Mouse (Mus musculus) gastrocnemius, adult 18-20 months (tissue): ENCODE data around the gene Arhgap18. TPM values are rescaled to one million over a fixed set of nuclear protein-coding genes. Genes with fewer than 3 reads are reported as not detected.

ENCODE experiments used
- DNase-seq: peaks from one replicate; pipeline ENCODE4 v3.0.0; 2021; ENCODE audit warnings: low spot score
- long read RNA-seq, 2 experiments: library from polyadenylated mRNA; stranded (forward); transcript quantifications; one replicate each; pipeline ENCODE4 v2.0.0; 2021
- total RNA-seq, 2 experiments: library from RNA; stranded (reverse); gene quantifications; 2 replicates each; pipeline ENCODE4 v1.2.3; 2021

Gene Arhgap18
- 1 to 10 TPM; 1.8 to 3.0 TPM for total RNA-seq
- long read RNA-seq, experiment 1, partial matches to known transcripts, result 0 of 2 reads
- long read RNA-seq, experiment 1, other reads (novel, unspliced or antisense), result 0 of 2 reads
- long read RNA-seq, experiment 2, partial matches to known transcripts, result 0 of 2 reads
- long read RNA-seq, experiment 2, other reads (novel, unspliced or antisense), result 1 of 2 reads

DNA sequence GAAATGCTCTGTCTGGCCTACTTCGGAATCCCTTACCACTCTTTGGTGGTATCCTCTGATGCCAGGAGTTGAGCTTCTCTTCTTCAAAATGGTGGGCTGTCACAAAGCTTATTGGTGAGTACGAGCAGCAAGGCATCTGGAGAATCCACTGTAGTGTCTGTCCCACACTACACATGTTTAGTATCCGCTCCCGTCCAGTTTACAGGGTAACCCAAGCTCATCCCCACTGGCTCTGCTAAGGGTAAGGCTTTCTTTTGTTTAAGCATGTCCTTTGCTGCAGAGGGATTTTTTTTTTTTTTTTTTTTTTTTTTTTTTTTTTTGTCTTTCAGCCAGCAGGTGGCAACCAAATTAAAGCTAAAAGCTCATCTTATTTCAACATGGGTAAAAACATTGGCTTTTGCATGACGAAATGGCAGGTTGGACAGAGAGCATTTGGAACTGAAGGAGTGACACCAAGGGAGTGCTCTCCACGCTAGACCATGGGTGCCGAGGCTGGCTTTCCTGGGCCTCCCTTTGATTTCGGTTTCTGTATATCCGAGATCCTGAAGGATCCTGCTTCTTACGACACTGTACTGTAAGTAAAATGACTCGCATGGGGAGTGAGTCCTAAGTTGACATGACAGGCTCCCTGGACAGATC is at the start of gene Arhgap18:
Gene Arhgap18 (plus strand): TSS at position 493 of the 639 bp plus-strand sequence.
- DNase-seq, result no peak

DNA sequence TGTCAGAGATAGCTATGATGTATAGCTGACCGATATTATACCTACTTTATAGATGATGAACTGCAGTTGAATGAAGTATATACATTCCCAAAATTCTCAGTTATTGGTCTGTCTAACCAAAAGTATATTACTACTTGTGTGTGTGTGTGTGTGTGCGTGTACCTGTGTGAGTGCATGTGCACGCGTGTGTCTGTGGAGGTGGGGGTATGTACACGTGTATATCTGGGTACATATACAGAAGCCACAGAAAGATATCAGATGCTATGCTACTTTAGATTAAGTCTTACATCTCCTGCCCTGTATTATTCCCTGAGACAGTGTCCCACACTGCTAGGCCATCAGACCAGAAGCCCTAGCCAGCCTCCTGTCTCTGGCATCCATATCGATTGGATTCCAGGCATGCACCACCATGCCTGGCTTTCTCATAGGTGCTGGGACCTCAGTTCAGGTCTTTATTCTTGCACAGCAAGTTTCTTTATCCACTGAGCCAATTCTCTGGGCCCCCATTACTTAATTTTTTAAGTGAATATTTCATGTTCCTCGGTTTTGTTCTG is 42.7 kb upstream of the Arhgap18 start:
- no peak for DNase-seq

DNA sequence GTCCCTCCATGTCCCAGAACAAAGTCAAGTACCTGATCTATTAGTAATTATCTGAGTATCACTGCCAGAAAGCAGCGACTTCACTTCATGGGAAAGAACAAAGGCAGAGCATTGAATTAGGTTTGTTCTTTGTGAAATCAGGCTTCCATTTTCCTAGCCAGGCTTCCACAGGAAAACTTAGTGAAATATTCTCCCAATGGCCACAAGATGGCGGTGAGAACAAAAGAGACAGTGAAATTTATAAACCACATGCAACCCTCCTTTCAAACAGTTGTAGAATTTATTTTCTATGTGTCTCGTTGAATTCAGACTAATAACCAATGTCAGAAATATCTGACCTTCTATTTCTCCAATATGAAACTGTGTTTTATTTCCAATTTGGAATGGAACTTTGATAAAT is 42.2 kb upstream of the Arhgap18 start:
- peak; percentile 45 for DNase-seq

DNA sequence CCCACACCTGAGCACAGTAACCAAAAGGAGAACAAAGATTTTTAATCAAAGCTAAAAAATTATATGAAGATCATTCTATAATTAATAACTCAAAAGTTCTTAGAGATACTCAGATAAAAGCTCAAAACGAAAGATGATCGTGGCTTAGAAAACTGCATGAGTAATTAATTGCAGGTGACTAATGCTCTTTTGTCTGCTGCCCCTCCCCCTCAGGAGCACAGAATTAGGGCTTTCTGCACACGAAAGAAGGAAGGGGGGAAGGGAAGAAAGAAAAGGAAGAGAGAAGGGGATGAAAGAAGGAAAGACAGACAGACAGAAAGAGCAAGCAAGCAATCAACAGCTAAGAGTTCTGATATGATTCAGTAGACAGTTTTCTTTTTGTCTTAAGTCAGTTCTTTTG is 39.2 kb upstream of the Arhgap18 start:
- DNase-seq, result no peak

DNA sequence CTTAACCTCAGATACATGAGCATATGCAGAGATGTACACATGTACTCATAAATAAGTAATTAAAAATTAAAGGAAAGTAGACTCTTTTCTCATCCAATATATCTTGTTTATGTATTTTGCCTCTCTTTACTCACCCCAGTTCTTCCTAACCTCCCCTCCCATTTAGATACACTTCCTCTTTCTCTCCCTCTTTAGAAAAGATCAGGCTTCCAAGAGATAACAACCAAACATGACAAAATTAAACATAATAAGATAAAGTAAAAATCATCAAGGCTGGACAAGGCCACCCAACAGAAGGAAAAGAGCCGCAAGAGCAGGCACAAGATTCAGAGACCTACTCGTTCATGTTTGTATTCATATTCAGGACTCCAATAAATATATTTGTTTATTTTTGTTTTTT is 28.5 kb upstream of the Arhgap18 start:
- DNase-seq, result no peak

DNA sequence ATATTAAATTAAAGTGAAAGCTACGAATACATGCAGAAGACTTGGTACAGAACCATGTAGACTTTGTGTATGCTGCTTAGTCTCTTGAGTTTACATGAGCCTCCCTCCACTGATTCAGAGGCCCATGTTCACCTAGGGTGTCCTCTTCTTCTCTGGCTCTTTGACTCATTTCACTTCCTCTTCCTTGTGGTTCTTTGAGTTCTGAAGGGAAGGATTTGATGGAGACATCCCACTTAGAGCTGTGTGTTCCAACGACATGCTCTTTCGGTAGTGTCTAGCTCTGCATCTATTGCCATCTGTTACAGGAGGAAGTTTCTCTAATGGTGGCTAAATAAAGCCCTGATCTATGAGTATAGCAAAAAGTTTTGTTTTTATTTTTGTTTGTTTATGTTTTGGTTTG is 28.0 kb upstream of the Arhgap18 start:
- DNase-seq, result no peak

DNA sequence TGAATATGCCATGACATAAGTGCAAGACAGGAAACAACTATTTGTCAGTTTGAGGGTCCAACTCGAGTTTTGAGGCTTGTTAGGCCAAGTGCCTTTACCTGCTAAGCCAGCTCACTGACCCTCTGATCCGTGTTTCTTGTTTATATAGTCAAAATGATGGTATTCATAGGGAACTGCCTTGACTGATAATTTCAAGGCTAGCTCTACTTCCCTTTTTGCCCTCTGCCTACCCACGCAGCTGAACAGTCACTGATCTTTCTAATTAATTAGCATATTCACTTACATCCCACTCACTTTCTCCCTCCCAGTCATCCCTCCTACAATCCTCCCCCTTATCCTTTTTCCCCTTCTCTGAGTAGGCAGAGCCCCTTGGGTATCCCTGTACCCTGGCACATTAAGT is 2.4 kb upstream of the Arhgap18 start:
- no peak for DNase-seq

DNA sequence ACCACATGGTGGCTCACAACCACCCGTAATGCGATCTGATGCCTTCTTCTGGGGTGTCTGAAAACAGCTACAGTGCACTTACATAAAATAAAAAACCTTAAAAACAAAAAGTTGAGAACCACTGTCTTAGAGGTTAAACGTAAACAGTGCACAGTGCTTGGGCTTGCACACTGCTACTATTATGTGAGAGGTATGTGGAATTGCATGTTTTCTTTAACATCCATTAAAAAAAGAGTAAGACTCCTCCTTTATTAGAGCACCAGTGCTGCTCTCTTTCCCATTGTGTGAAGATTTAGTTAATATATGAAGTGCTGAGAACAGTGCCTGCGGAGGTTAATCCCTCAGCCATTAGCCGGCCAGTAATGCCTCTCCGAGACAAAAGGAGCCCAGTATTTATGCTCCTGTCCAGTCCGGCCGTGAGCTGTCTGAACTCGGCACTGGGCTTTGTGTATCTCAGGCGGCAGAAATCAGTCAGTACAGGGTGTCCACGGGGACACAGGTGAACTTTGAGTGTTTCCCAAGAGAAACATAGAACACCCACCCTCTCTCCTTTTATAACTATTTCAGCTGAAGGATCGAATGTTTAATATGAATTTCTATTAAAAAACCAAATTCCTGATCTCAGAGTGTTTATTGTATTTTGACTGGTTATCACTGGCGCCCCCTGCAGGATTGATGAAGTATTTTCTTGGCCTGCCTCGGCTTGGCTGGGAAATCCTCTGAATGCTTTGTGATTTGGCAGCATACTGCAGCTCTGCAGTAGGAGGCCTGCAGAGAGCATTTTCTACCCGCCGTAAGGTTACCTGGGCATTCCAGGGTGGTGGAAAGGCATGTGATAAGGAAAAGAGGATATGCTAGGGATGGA is 925 bp upstream of the Arhgap18 start:
- peak; percentile 54 for DNase-seq

DNA sequence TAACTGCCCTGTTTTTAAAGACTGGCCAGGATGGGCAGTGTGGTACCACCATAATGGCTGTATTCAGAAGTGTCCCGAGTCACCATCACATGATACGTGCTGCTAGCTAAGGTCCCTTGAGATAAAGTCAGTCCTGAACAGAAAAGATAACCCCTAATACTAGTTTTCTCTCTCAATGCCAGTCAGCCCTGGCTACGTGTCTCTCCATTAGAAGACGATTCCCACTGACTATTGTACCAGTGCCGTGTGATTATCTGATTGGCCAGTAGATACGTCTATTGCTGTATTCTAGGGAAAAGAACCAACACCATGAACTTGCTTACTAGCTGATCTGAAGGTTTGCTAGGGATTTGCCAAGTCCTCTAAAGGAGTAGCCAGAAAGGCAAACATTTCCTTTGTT is 785 bp downstream of the Arhgap18 start:
- DNase-seq, result no peak

DNA sequence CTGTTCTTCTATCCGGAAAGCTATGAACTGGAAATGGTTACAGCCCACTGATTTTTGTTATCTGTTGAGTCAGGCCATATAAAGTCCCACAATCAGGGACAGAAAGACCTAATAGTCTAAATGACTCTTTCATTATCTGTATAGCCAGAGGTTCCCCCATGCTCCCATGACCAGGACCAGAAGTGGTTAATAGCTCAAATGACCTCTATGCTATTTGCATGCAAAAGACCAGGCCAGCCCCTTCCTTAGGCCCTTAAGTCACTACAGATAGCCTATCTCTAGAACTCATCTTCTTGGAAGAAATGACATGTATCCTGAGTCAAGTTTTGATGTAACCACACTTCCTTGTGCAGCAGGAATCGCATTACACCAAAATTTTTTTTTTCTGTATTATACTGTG is 4.0 kb downstream of the Arhgap18 start:
- no peak for DNase-seq

DNA sequence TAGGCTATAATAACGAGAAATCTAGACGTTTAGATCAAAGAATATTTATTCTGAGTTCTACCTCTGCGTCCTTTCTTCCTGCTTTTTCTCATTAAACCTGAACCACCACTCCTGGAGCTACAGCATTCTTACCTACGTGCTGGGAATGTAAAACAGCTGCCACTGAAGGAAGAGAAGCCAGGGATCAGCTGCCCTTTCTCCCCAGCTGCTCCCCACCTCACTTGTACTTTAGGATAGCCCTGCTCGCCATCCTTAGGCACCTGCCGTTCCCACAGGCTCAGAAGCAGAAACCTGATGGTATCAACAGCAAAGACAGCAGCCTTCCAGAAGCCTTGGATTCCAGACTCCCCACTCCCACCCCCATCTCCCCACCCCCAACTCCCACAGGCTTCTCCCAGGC is 6.2 kb downstream of the Arhgap18 start:
- DNase-seq, result no peak

DNA sequence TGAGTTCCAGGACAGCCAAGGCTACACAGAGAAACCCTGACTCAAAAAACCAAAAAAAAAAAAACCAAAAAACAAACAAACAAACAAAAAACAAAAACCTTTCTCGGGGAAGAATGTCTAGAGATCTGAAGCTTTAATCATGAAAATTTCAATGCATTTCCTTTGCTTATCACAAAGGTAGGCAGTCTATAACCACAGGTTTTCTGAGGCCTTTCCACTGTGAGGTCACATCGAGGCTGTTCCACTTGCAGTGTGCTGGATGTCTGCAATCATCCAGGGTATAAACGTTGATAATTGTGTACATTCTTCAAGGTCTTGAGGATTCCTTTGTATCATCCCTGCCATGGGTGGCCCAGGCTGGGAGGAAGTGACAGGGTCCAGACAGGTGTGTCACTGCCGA is 7.9 kb downstream of the Arhgap18 start:
- DNase-seq, result no peak

DNA sequence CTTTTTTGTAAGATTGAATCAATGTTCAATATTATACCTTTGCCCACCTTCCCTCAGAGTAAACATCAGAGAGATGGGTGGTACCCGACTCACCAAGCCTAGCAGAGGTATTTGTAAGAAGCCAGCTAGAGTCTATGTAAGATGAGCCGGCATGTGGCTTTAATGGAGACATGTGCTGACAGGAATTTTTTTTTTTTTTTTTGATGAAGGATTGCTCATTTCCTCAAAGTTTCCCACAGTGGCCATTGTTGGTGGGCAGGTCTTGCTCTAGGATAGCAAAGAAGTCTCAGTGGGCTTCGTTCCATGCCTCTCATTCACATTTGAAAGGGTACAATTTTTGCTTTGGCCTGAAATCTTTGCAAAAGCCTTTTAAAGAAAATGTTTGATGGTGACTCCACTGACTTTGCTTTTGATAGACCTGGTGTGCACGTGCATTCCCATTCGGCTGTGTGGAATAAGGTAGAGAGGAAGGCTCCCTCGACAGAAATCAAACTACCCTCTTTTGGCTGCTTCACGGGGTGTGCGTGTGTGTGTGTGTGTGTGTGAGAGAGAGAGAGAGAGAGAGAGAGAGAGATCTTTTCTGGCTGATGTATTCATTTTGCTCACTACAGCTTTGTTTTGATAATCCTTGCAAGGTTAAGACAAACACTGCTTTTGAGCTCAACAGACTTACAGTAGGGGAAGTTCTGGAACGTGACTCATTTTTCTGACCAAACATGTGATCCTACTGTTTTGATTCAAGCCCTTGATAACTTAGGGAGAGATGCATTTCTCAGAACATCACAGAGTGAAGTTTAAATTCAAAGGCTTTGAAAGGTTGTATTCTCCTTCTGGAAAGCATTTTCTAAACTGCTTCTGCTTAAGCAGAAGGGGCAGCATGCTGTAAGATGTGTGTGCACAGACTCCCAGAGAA is 9.0 kb downstream of the Arhgap18 start:
- no peak for DNase-seq

DNA sequence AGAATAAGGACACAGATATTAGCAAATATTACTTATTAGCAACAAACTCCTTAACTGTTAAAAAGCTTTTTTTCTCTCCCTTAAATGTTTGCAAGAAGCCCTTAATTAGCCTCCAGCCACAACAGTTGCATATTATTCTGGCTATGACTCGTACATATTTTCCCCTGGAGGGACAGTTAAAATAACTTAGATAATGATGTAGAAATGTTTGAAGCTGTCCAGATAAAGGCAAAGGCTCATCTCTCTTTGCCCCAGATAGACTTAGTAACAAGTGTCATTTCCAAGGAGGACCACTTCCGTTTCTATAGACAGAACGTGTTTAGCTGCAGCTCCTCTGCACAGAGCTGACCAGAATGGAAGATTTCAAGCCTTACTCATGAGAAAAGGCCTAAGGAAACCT is 14.0 kb downstream of the Arhgap18 start:
- no peak for DNase-seq

DNA sequence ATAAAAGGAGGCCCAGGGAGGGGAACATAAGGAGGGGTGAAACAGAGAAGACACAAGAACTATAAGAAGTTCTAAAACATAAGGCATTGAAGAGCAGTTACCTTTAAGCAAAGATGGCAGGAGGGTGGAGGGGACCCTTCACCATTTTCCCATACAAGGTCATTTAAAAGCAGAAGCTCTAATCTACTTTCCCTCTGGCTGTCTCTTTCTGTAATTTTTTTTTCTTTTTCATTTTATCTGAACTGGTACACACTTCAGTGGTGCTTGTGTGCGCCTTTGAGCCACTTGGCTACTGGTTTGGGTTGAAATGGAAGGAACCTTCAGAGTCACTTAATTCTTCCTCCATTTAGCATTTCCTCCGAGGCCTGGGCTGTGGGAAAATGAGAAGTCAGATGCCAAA is 15.7 kb downstream of the Arhgap18 start:
- no peak for DNase-seq

DNA sequence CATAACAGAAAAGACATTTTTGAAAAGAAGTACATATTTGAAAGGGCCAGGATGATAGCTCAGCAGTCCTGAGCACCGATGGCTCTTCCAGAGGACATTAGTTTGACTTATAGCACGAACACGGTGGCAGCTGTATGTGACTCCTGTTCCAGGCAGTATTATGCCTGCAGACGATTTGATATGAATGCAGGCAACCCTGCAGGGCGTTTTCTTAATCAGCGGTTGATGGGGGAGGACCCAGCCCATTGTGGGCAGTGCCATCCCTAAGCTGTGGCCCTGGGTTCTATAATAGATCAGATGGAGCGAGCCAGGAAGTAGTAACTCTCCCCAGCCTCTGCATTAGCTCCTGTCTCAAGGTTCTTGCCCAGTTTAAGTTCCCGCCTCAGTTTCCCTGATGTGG is 16.8 kb downstream of the Arhgap18 start:
- no peak for DNase-seq

DNA sequence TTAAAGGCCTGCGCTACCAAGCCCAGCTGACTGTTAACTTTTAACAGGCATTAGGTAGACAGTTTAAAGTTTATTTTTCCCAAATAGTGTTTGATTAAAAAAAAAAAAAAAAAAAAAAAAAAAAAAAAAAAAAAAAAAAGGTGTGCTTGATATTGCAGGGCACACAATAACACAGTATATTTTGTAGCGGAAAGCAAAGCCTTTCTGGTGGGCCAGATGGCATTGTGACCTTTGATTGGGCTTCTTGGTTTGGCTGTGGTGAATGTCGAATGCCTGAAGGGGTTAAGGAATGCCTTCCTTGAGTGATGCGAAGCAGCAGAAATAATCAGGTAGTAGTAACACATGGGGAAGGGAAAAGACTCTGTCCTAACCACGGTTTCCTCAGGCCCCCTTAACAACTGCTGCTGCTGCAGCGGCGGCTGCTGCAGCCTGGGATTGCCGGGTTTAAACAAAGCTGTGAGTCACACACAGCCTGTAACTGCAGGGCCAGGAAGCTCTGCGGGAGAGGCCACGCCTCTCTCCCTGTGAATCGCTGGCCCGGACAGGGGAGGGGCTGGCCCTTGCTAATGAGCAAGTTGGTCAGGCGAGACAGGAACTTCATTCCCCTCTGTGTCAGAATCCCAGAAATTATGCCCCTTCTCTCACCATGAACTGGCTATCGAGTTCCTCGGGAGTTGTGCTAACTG is 18.9 kb downstream of the Arhgap18 start:
- DNase-seq, result peak; percentile 80

DNA sequence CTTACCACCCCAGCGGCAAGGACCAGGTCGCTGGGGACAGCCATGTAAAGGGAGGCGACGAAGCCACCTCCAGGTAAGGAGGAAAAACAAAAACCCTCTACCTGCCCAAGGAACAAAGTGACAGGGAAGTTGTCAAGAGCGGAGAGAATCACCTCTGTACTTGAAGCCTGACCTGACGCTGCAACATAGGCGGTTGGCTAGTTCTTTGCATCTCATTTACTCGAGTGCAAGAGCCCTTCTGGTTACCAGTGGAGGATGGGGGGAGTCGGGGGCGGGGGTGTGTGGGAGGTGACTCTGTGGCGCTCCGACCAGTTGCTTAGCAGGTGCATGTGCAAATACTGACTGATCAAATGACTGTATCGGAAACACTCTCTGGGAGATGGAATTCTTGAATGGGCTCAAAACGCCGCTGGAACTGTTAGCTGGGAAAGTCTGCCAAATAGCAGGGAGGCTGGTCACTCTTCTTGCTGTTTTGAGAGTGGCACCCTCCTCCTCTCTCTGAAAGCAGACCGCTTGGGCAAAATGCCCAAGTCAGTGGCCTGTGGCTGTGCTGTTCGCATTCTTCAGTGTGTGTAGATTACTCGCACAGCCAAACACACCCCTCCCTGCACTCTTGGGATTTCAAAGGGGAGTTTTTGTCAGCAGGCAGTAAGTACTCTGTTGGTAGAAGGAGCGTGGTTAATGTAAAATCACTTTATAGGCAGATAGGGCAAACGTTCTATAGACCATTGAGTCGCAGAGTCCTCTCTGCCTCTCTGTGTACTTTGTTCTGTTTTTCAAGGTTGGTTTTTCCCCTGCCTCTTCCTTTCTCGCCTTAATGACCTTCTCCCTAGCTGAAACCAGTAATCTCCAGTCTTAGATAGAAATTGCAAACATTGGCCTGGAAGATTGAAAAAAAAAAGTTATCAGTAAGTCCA is 19.7 kb downstream of the Arhgap18 start:
- DNase-seq, result peak; percentile 73

DNA sequence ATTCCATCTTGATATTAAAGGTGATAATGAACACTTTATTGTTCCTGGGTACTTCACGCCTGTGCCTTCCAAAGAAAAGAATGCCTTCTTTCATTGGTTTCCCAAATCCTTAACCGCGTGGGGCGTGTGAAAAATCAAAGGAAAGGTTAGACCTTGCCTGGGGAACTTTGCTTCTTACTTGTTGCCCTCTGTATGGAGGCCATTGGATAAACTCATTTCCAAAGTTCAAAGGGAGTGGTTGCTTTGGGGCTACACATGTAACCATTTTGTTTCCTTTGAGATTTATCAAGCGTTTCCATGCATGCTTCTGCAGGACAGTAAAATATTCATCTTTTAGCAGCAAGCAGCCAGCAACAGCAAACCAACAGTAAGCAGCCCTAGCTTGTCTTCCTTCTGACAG is 20.3 kb downstream of the Arhgap18 start:
- DNase-seq, result no peak

DNA sequence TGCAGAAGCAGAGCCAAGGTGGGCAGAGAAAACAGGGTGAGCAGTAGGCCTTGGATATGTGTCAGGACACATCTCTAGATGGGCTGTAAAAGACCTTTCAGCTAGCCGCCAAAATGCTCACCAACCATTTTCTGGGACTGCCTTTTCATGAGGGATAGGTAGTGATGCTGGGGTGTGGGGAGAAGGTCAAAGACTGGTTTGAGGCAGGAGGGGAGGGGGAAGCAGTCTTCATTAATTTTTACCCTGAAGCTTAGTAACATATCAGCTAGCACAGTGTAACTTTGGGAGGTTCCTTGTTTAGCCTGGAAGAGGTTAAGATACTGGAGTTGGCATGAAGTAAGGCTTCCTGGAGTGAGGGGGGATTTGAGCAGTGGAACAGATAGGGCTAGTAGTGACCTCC is 21.0 kb downstream of the Arhgap18 start:
- DNase-seq, result no peak
